Mouse (Mus musculus): ENCODE data around the gene Myh3.

The Myh3 gene

GRCm38 (mm10) chr11:67078000-67078399 lies at the start of gene Myh3:
Gene Myh3 (plus strand): TSS chr11:67078300.
- in situ Hi-C loops (cut with MboI, MseI), result no loop called here

- in situ Hi-C loops (cut with MboI, MseI), result loop anchor here (25.0 kb wide), 1 partner anchor 1219 kb away; the partner anchor contains the start of gene Zkscan6
Observed at GRCm38 (mm10) chr11:67030904-67031602, 47.0 kb upstream of the Myh3 start.

DNA sequence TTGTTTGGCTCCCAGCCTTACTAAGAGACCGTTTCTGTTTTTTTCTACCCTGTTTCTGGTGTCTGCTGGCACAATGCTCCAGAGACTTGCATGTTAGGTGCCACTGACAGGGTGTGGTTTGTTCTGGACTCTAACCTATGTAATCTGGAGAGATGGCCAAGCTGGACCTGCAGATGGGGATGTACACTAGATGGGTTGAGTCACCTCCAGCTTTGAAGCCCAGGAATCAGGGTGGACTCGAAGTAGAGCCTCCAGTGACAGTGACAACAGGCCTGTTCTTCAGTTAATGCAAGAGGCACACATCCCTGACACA lies 46.5 kb upstream of the Myh3 start:
- in situ Hi-C loops (cut with MboI, MseI), result loop anchor here (25.0 kb wide), 1 partner anchor 1219 kb away; the partner anchor contains the start of gene Zkscan6

DNA sequence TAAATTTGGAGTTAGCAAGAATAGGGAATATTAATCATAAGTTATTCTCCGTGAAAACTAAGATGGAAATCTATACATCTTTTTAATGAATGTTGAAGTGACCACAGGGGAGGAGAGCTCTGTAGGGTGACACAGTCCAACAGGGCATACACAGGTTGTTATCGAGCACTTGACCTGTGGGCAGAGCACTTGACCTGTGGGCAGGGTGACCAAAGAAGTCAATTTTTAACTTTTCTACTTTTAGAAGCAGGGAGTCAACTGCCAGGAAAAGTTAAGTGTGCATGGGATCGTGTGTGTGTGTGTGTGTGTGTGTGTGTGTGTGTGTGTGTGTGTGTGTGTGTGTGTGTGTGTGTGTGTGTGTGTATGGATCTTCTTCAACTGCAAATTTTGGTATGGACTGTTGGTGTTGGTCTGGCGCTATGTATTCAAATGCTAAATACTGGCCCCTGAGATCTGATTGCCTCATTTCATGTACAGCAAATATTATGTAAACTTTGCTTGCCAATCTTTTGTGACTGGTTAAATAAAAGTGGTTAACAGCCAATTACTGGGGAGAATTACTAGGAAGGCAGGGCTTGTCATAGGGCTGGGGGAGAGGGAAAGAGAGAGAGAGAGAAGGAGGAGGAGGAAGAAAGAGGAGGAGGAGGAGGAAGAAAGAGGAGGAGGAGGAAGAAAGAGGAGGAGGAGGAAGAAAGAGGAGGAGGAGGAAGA lies 43.2 kb upstream of the Myh3 start:
- in situ Hi-C loops (cut with MboI, MseI), result loop anchor here (25.0 kb wide), 1 partner anchor 1223 kb away; the partner anchor contains the start of gene Zkscan6

- in situ Hi-C loops (cut with MboI, MseI), result loop anchor here (25.0 kb wide), 1 partner anchor 1224 kb away; the partner anchor contains the start of gene Zkscan6
Observed at GRCm38 (mm10) chr11:67036229-67036628, 41.9 kb upstream of the Myh3 start.

DNA sequence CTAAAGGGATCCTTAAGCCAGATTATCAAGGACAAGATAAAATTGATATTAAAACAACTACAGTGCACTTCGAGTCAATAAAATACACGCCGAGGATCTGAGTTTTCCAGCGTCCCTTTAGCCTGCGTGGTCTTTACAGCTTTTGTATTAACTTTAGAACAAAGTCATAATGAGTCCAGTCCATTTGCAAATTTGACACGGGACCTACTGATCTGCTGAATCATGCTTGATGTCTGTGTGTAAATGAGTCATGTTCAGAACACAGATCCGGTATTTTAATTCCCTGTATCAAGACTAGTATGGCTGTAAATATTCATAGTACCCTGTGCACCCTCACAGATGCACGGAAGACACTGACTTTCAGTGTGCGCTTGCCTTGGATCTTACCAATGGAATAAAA lies 41.2 kb upstream of the Myh3 start:
- in situ Hi-C loops (cut with MboI, MseI), result loop anchor here (25.0 kb wide), 1 partner anchor 1225 kb away; the partner anchor contains the start of gene Zkscan6

DNA sequence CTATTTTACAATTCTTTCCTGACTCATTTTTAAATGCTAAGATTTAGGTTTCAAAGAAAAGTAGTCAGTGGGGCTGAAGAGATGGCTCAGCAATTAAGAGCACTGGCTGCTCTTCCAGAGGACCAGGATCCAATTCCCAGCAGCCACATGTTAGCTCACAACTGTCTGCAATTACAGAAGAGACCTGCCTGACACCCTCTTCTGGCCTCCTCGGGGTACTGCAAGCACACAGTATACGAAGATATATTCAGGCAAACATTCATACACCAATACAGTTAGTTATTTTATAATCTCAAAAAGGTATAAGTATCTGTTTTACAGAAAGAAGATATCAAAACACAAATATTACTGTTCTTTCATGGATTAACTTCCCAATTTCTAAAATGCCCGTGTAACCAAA lies 38.3 kb upstream of the Myh3 start:
- in situ Hi-C loops (cut with MboI, MseI), result loop anchor here (25.0 kb wide), 1 partner anchor 1227 kb away; the partner anchor contains the start of gene Zkscan6

DNA sequence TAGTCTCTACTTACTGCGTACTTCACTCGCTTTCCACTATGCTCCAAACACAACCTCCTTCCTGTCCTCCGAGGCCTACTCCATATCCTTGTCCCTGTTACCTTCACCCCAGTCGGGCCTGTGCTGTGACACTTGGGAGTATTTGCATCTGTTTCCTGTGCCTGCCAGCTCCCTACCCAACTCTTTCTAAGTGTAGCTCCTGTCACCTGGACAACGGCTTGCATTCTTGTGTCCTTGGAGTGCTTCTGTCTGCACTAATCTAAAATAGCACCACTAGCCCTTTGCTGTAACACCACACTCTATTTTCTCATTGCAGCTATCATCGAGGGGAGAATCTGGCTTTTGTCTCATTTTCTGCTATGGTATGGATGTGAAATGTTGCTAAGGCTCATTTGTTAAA lies 37.6 kb upstream of the Myh3 start:
- in situ Hi-C loops (cut with MboI, MseI), result loop anchor here (25.0 kb wide), 1 partner anchor 1228 kb away; the partner anchor contains the start of gene Zkscan6

GRCm38 (mm10) chr11:67043007-67043406 lies 35.1 kb upstream of the Myh3 start:
- in situ Hi-C loops (cut with MboI, MseI), result loop anchor here (25.0 kb wide), 1 partner anchor 1231 kb away; the partner anchor contains the start of gene Zkscan6

DNA sequence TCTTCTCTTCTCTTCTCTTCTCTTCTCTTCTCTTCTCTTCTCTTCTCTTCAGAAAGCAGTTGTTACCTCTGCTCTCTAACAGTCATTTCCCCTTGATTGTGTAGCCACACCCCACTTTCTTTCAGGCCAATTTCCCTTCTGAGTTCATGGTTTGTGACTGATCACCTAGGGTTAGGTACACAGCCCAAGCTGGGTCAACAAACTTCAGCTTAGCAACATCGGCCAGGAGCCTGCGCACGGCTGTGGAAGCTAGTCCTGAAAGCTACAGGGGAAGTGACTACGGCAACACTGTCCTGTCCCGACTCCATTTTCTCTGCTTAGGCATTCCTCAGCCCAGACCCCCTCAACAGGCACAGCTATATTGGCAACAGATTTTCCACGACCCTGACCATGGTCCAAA lies 33.1 kb upstream of the Myh3 start:
- in situ Hi-C loops (cut with MboI, MseI), result loop anchor here (25.0 kb wide), 1 partner anchor 1233 kb away; the partner anchor contains the start of gene Zkscan6

GRCm38 (mm10) chr11:67047199-67047598 lies 30.9 kb upstream of the Myh3 start:
- in situ Hi-C loops (cut with MboI, MseI), result loop anchor here (25.0 kb wide), 1 partner anchor 1235 kb away; the partner anchor contains the start of gene Zkscan6

- in situ Hi-C loops (cut with MboI, MseI), result loop anchor here (25.0 kb wide), 1 partner anchor 1236 kb away; the partner anchor contains the start of gene Zkscan6
Observed at GRCm38 (mm10) chr11:67048496-67048895, 29.6 kb upstream of the Myh3 start.

GRCm38 (mm10) chr11:67049256-67049655 lies 28.8 kb upstream of the Myh3 start:
- in situ Hi-C loops (cut with MboI, MseI), result loop anchor here (25.0 kb wide), 1 partner anchor 1237 kb away; the partner anchor contains the start of gene Zkscan6

DNA sequence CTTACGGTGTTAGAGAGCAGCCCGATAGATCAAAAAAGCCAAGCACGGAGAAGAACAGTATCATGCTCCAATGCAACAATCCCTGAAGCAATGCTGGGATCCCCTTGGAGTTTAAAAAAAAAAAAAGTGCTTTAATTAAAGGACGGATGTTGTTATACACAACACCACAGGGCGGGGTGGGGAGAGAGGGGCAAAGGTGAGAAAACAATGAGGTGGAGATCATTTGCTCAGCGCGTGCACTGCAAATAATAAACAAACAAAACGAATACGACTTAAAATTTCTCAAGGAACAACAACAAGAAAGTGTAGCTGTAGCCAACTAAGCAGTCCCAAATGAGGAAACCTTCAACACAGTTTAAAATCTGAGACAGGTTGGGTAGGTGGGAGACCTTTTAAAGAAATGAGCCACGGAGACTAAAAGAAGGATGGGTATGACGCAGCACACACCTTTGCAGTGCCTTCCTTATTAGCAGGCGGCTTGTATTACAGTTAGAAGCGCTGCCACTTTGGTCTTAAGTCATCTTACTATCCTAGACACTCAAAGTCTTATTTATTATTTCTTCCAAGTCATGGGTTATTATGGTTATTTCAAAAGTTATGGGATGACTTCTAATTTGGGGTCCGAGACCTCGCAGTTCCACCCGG lies 26.3 kb upstream of the Myh3 start:
- in situ Hi-C loops (cut with MboI, MseI), result no loop called here

GRCm38 (mm10) chr11:67052321-67052952 lies 25.7 kb upstream of the Myh3 start, which contains the start of the genes Adprm and Sco1:
Gene Adprm (minus strand): TSS chr11:67052594.
Gene Sco1 (plus strand): TSS chr11:67052670.
- in situ Hi-C loops (cut with MboI, MseI), result no loop called here

- in situ Hi-C loops (cut with MboI, MseI), result no loop called here
Observed at GRCm38 (mm10) chr11:67054754-67055365, 23.2 kb upstream of the Myh3 start.

DNA sequence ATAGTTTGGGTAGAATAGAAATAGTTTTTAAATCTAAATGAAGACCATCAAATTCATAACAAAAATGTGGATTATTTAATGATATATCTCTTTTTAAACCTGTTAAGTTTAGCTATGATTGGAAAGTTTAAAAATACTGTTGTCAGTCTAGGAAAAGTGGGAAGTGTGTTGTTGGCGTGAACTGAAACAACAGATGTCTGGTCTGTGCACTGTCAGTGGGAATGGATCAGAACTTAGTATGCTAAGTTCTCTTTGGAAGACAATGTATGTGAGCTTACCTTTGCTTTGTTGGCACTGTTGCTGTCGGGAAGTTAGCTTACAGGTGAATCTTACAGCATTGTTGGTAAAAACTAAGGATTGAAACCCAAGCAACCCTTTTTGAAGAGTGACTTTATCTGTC lies 16.8 kb upstream of the Myh3 start:
- in situ Hi-C loops (cut with MboI, MseI), result no loop called here

GRCm38 (mm10) chr11:67062726-67063125 lies 15.4 kb upstream of the Myh3 start:
- in situ Hi-C loops (cut with MboI, MseI), result no loop called here

- in situ Hi-C loops (cut with MboI, MseI), result no loop called here
Observed at GRCm38 (mm10) chr11:67067741-67068140, 10.4 kb upstream of the Myh3 start.

- in situ Hi-C loops (cut with MboI, MseI), result no loop called here
Observed at GRCm38 (mm10) chr11:67072615-67073130, 5.4 kb upstream of the Myh3 start.
